Mouse (Mus musculus) cerebellum, adult 11-12 months (tissue): ENCODE data around the gene Tmem201.

Experiments used
- DNase-seq: peaks from one replicate; pipeline ENCODE4 v3.0.0; 2022

Tmem201 gene

DNA sequence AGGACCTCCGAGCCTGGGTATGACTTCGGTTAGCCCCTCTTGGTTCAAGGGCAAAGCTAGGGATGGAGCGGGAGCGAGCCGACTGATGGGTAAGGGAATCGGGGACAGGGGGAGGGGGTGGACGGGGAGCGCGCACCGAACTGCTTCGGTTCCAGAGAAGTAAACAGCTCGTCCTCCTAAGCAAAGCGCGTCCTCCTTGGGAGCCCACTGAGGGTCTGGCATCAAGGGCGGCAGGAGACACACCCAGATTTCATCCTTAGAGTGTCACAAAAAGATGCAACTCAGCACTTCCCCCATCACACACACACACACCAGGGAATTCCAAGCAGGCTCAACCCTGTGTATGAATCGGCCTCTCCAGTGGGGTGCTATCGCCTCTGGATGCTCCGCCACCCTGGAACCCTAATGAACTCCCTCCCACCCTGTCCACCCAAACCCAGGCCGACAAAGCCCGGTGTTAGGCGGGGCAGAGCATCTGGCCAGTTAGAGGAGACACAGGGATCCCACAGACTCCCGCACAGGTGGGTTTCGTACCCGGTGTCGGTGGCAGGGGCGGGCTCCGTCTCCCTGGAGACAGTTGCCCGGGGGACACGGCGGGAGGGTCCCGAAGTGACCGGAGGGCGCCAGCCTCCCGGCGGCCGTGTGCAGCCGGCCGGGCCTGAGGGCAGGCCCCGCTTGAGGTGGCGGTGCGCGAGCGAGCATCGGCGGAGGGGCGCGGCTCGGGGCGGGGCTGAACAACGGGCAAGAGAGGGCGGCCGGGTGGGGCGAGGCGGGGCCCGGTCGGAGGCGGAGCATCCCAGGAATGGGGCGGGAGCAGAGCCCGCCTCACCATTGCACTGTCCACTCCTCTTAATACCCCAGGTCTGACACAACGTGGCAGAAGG is 62.2 kb downstream of the Tmem201 start:
- peak; percentile 84 for DNase-seq

DNA sequence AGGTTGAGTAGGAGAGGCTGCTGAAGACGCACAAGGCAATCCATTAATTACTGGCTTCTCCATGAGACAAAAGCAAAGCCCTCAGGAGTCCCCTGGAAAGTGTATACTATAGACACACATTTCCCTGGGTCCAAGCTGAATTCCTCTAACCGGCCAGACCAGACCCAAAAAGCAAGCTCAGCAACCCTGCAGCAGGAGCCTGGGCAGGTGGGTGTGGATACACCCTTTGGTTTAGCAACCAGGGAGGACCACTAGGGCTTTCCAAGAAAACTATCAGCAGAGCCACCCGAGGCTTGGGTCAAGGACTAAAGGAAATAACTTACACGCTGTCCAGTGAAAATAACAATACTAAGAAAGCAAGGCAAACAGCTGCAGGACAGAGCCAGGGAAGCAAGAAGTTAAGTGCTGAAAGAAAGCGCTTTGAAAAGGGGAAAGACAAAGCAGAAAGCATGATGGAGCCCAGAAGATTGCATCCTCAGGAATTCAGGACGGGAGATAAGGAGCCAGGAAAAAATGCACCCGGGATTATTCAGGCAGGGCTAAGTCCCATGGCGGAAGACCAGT is 62.9 kb downstream of the Tmem201 start:
- no peak for DNase-seq

DNA sequence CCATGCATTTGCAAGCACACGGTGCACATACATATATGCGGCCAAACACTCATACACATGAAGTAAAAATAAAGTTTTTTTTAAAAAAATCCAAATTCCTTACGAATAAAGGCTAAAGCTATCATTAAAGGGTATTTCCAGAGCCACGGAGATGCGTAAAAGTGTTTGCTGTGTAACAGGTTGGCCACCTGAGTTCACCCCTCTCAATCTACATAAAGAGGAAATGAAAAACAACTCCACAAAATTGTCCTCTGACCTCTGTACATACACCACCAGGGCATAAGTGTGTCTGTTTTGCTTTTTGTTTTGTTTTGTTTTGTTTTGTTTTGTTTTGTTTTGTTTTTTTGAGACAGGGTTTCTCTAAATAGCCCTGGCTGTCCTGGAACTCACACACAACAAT is 65.1 kb downstream of the Tmem201 start:
- DNase-seq: no peak

DNA sequence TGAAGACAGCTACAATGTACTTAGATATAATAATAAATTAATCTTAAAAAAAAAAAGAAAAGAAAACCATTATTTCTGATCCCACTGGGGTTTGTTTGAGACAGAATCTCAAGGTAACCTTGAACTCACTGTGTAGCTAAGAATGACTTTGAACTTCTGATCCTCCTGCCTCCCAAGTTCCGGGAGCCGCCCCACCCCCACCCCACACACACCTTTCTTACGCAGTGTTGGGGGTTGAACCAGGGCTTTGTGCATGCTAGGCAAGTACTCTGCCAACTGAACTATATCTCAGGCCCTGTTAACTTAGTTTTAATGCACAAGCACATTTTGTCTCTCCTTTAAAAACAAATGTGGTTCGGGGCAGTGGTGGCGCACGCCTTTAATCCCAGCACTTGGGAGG is 66.7 kb downstream of the Tmem201 start:
- no peak for DNase-seq

DNA sequence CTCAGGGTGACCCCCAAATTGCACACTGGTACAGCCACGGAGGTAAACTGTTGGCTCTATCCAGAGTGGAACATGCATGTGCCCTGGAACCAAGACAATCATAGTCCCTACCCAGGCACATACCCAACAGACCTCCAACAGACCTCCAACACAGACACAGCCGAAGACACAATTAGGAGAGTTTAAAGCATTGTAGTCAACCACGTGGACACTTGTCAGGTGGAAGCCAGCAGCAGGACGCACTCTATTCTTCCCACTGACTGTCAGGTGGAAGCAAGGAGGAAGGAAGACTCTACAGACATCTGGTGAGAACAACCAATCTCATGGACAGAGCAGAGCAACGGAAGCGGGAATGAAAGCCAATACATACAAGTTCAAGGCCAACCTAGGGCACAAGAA is 72.2 kb downstream of the Tmem201 start:
- no peak for DNase-seq
